Comparison of ENCODE assay signal across 9 mouse cellular contexts in genomic region chr14:18233981-18234960, GRCm38 (mm10). TPM values are rescaled to one million over a fixed set of nuclear protein-coding genes. Genes with fewer than 3 reads are reported as not detected.
DNase-seq lines count a peak whose midpoint lies in the region; ATAC-seq lines count a peak whose summit lies in the region.
"Had no signal": no experiment of that assay in that cellular context is flagged by ENCODE, and none has a peak within 500 bp of the region (broad histone marks: within the 10 kb centered on the region; RNA-seq: fewer than 3 reads in every experiment).

No protein-coding gene starts in this region.

- no peaks in the 10 kb centered on the region for H3K27me3 ChIP-seq in liver, embryonic 13.5 days
- H3K27me3 ChIP-seq in liver, embryonic 11.5 days (replicated peaks; ENCODE audit: control insufficient read depth, insufficient read depth, low read length): no peaks in the 10 kb centered on the region
- no peaks in the 10 kb centered on the region for H3K27me3 ChIP-seq in heart, embryonic 14.5 days (ENCODE audit: control insufficient read depth, insufficient read depth, low read length)
- no peaks in the 10 kb centered on the region for H3K27me3 ChIP-seq in splenic B cell, adult 2 months (ENCODE audit: control insufficient read depth, insufficient read depth, low read length, poor library complexity, severe bottlenecking)
- no peaks in the 10 kb centered on the region for H3K27me3 ChIP-seq in hindbrain, embryonic 13.5 days
- H3K27me3 ChIP-seq: hindbrain, embryonic 12.5 days; limb, embryonic 13.5 days had no signal

- WGBS in liver, embryonic 13.5 days (ENCODE audit: insufficient replicate concordance): 28% methylated on average over 5 of the region's 5 CpGs
- WGBS in liver, embryonic 11.5 days: 54% methylated on average over 5 of the region's 5 CpGs
- 22% methylated on average over 5 of the region's 5 CpGs for WGBS in heart, embryonic 14.5 days
- 62% methylated on average over 5 of the region's 5 CpGs for WGBS in hindbrain, embryonic 13.5 days

- peak overlapping the region; percentile 23; the same call in 1 of the 2 replicates for H3K27ac ChIP-seq in liver, embryonic 13.5 days
- H3K27ac ChIP-seq in liver, embryonic 11.5 days (ENCODE audit: low read depth, low read length): no peak overlapping the region
- peak overlapping the region; percentile 93 to 95 for H3K27ac ChIP-seq in heart, embryonic 14.5 days (replicated peaks in 1 of 2; ENCODE audit: control insufficient read depth in 1 of 2, insufficient read depth in 1 of 2, low read depth in 2 of 2, low read length in 2 of 2)
- no peak overlapping the region for H3K27ac ChIP-seq in hindbrain, embryonic 13.5 days
- H3K27ac ChIP-seq: hindbrain, embryonic 12.5 days; limb, embryonic 13.5 days had no signal

- DNase-seq in liver, embryonic 13.5 days: no peak
- DNase-seq in liver, embryonic 11.5 days (ENCODE audit: low spot score): no peak
- DNase-seq in splenic B cell, adult 2 months (ENCODE audit: low read depth, low spot score): peak; percentile 33
- DNase-seq in c-Kit-positive CD71-positive TER-119-positive erythroid progenitor cells, embryonic 14.5 days (ENCODE audit: low spot score): no peak

- no peak overlapping the region for H3K9ac ChIP-seq in liver, embryonic 13.5 days
- H3K9ac ChIP-seq in liver, embryonic 11.5 days (ENCODE audit: low read depth, low read length): no peak overlapping the region
- H3K9ac ChIP-seq in heart, embryonic 14.5 days (ENCODE audit: low read length): peak overlapping the region; percentile 58
- no peak overlapping the region for H3K9ac ChIP-seq in hindbrain, embryonic 13.5 days
- H3K9ac ChIP-seq: hindbrain, embryonic 12.5 days; limb, embryonic 13.5 days had no signal

- no peak overlapping the region for H3K4me2 ChIP-seq in liver, embryonic 13.5 days
- H3K4me2 ChIP-seq in liver, embryonic 11.5 days: no peak overlapping the region
- peak overlapping the region; percentile 61 for H3K4me2 ChIP-seq in heart, embryonic 14.5 days (ENCODE audit: low read length)
- H3K4me2 ChIP-seq in hindbrain, embryonic 13.5 days: no peak overlapping the region
- H3K4me2 ChIP-seq: hindbrain, embryonic 12.5 days; limb, embryonic 13.5 days had no signal

- no peak overlapping the region for H3K4me3 ChIP-seq in liver, embryonic 13.5 days (replicated peaks)
- no peak overlapping the region for H3K4me3 ChIP-seq in liver, embryonic 11.5 days (ENCODE audit: low read depth, low read length)
- H3K4me3 ChIP-seq in heart, embryonic 14.5 days (ENCODE audit: control insufficient read depth in 1 of 2, insufficient read depth in 1 of 2, low read depth in 1 of 2, low read length in 2 of 2): peak overlapping the region in 1 of 2 experiments; percentile 11; a peak in 1 of 4 replicates
- no peak overlapping the region for H3K4me3 ChIP-seq in hindbrain, embryonic 13.5 days
- H3K4me3 ChIP-seq: hindbrain, embryonic 12.5 days; limb, embryonic 13.5 days had no signal

- H3K9me3 ChIP-seq in liver, embryonic 13.5 days (replicated peaks): no peaks in the 10 kb centered on the region
- no peaks in the 10 kb centered on the region for H3K9me3 ChIP-seq in liver, embryonic 11.5 days (ENCODE audit: control insufficient read depth, low read length)
- no peaks in the 10 kb centered on the region for H3K9me3 ChIP-seq in heart, embryonic 14.5 days (ENCODE audit: control insufficient read depth, low read length)
- no peaks in the 10 kb centered on the region for H3K9me3 ChIP-seq in hindbrain, embryonic 13.5 days
- H3K9me3 ChIP-seq: hindbrain, embryonic 12.5 days; limb, embryonic 13.5 days had no signal

- no peak for ATAC-seq in liver, embryonic 13.5 days (ENCODE audit: low read depth)
- ATAC-seq in liver, embryonic 11.5 days (replicated peaks; ENCODE audit: low FRiP score): no peak
- ATAC-seq in common myeloid progenitor, adult 5-6 weeks (replicated peaks; ENCODE audit: low read depth, poor library complexity, severe bottlenecking): peak; percentile 28
- no peak for ATAC-seq in heart, embryonic 14.5 days (ENCODE audit: insufficient number of reproducible peaks, insufficient read depth, low FRiP score, low read depth)
- ATAC-seq in hindbrain, embryonic 13.5 days (ENCODE audit: low FRiP score): no peak

- no peaks in the 10 kb centered on the region for H3K36me3 ChIP-seq in liver, embryonic 13.5 days
- H3K36me3 ChIP-seq in liver, embryonic 11.5 days (ENCODE audit: control insufficient read depth, insufficient read depth, low read length): no peaks in the 10 kb centered on the region
- no peaks in the 10 kb centered on the region for H3K36me3 ChIP-seq in heart, embryonic 14.5 days (ENCODE audit: control insufficient read depth, insufficient read depth, low read length)
- no peaks in the 10 kb centered on the region for H3K36me3 ChIP-seq in splenic B cell, adult 2 months (ENCODE audit: control insufficient read depth, insufficient read depth, low read length, poor library complexity, severe bottlenecking)
- H3K36me3 ChIP-seq in hindbrain, embryonic 13.5 days: no peaks in the 10 kb centered on the region
- H3K36me3 ChIP-seq: hindbrain, embryonic 12.5 days; limb, embryonic 13.5 days had no signal

- H3K4me1 ChIP-seq in liver, embryonic 13.5 days (replicated peaks): peaks cover 27% of the 10 kb centered on the region
- H3K4me1 ChIP-seq in liver, embryonic 11.5 days (replicated peaks; ENCODE audit: control insufficient read depth, insufficient read depth, low read length): no peaks in the 10 kb centered on the region; the same call in 1 of the 2 replicates
- peaks cover 2 to 19% of the 10 kb centered on the region in 2 experiments; a peak in 3 of 4 replicates for H3K4me1 ChIP-seq in heart, embryonic 14.5 days (ENCODE audit: control insufficient read depth in 2 of 2, insufficient read depth in 2 of 2, low read length in 2 of 2)
- no peaks in the 10 kb centered on the region for H3K4me1 ChIP-seq in hindbrain, embryonic 13.5 days (replicated peaks)
- H3K4me1 ChIP-seq: hindbrain, embryonic 12.5 days had no signal

RNA-seq across cellular contexts. Expression of gene Nr1d2, which starts 4.7 kb away (rescaled TPM):
- 1.4 and 1.6 TPM in 2 replicates for polyA plus RNA-seq in liver, embryonic 13.5 days (2015; fragmentation: Nextera tagmentation; extraction: Ambion mirVana)
- polyA plus RNA-seq in liver, embryonic 11.5 days (2014; fragmentation: Nextera tagmentation; extraction: Ambion mirVana): 4.0 and 4.1 TPM in 2 replicates
- 14.9 and 21.2 TPM in 2 replicates for total RNA-seq in common myeloid progenitor, adult 5-6 weeks (2017)
- 17.1 and 17.6 TPM in 2 replicates for polyA plus RNA-seq in heart, embryonic 14.5 days (2014; fragmentation: Nextera tagmentation; extraction: Ambion mirVana)
- polyA plus RNA-seq in hindbrain, embryonic 13.5 days (2015; fragmentation: Nextera tagmentation; extraction: Ambion mirVana): 3.7 and 4.1 TPM in 2 replicates

RNA-seq across cellular contexts. Expression of gene Nkiras1, which starts 36.7 kb away (rescaled TPM):
- 10.0 and 10.9 TPM in 2 replicates for polyA plus RNA-seq in liver, embryonic 13.5 days (2015; fragmentation: Nextera tagmentation; extraction: Ambion mirVana)
- polyA plus RNA-seq in liver, embryonic 11.5 days (2014; fragmentation: Nextera tagmentation; extraction: Ambion mirVana): 15.3 and 17.0 TPM in 2 replicates
- total RNA-seq in common myeloid progenitor, adult 5-6 weeks (2017): 5.1 and 6.8 TPM in 2 replicates
- polyA plus RNA-seq in heart, embryonic 14.5 days (2014; fragmentation: Nextera tagmentation; extraction: Ambion mirVana): 18.4 and 21.1 TPM in 2 replicates
- 40.1 and 43.1 TPM in 2 replicates for polyA plus RNA-seq in hindbrain, embryonic 13.5 days (2015; fragmentation: Nextera tagmentation; extraction: Ambion mirVana)

RNA-seq across cellular contexts. Expression of gene Rpl15, which starts 36.9 kb away (rescaled TPM):
- 362 and 376 TPM in 2 replicates for polyA plus RNA-seq in liver, embryonic 13.5 days (2015; fragmentation: Nextera tagmentation; extraction: Ambion mirVana)
- polyA plus RNA-seq in liver, embryonic 11.5 days (2014; fragmentation: Nextera tagmentation; extraction: Ambion mirVana): 546 and 598 TPM in 2 replicates
- total RNA-seq in common myeloid progenitor, adult 5-6 weeks (2017): 2,336 and 3,207 TPM in 2 replicates
- polyA plus RNA-seq in heart, embryonic 14.5 days (2014; fragmentation: Nextera tagmentation; extraction: Ambion mirVana): 311 and 327 TPM in 2 replicates
- 296 and 314 TPM in 2 replicates for polyA plus RNA-seq in hindbrain, embryonic 13.5 days (2015; fragmentation: Nextera tagmentation; extraction: Ambion mirVana)

Comparison
In these comparisons a context has a peak if more than half of its experiments do, and no peak if none do; other contexts are left out.
1. H3K27ac ChIP-seq: peak in liver, embryonic 13.5 days (single experiment) and heart, embryonic 14.5 days (2 of 2); none in liver, embryonic 11.5 days (single experiment) and hindbrain, embryonic 13.5 days (single experiment).